Mouse (Mus musculus): ENCODE results near the gene Pdhb.
A peak's percentile ranks its signal among the peaks of the same experiment; 100 is the strongest.
"Not testable (repeated sequence)": the region's sequence is repeated elsewhere in the genome, so short reads cannot be mapped to it uniquely, and the experiment has no call there.

Pdhb gene

DNA sequence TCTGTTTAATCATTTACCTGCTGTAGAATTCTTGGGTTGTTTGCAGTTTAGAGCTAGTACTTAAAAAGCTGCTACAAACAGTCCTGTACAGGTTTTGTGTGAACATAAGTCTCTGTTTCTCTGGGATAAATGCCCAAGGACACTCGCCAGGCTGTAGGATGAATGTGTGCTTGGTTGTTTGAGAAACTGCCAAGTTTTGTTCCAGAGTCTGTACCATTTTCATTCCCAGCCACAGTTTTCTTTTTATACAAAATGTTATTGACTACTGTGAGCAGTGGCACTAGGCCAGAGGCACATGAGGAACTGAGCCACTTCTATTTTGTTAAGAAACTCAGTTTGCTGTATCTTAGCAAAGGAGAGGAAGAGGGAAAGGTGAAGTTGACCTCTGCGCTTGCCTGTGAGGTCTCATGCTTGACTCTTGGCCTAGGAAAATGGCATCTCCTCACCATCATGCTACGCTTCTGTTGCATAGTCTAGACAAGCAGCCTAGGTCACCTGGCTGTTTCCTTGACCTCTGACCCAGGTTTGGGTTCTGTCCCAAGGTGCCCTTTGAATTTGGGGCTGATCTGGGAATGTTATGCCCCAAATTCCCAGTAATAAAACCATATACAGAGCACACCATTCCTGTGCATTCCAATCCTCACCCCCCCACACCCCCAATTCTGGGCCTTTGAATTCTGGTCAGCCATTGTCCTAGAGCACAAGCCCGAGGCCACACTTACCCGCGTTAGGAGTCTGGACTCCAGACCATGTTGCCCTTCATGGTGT, 13.6 kb upstream of the Pdhb start:
- DNase-seq = peak; percentile 64

- peak; percentile 50 for DNase-seq
These were observed 10.5 kb upstream of the Pdhb start for GRCm38 (mm10) chr14:8183330-8183729.

GRCm38 (mm10) chr14:8180371-8181035, 7.7 kb upstream of the Pdhb start:
- peak; percentile 63 for DNase-seq

DNA sequence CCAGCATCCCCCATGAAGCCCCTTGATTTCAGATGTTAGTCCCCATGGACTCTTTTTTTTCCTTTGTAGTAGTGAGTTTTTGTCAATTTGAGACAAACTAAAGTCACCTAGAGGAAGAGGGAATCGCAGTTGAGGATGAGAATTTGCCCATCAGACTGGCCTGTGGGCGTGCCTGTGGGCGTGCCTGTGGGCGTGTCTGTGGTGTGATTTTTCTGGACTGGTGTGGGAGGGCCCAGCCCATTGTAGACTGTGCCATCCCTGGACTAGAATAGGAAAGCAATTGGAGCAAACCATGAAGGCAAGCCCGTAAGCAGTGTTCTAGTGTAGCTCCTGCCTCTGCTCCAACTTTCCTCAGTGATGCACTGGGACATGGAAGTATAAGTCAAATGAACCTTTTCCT, 3.4 kb upstream of the Pdhb start:
- DNase-seq = no peak

- DNase-seq = no peak
These were observed 1.8 kb upstream of the Pdhb start for GRCm38 (mm10) chr14:8174634-8175033.

DNA sequence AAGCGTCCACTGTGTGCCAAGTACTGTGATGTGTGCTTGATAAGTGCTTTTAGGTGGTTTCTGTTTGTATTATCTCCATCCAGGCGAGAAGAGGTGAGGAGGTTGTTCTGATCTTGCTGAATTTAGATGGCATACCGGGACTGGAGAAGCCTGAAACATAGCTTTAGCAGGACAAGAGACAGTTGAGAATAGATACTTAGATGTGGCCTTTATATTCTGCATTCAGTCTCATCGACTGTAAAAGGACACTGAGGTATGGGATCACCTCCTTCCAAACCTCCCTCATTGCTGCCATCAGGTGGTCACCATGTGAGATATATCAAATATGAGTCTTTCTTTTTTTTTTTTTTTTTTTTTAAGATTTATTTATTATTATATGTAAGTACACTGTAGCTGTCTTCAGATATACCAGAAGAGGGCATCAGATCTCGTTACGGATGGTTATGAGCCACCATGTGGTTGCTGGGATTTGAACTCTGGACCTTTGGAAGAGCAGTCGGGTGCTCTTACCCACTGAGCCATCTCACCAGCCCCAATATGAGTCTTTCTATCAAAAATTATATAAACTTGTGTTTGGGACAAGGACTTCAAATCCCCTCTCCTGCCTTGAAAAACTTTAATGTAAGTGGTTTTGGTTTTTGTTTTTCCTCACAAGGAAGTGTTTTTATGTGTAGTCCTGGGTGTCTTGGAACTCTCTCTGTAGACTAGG, 871 bp upstream of the Pdhb start:
- not testable (repeated sequence) for DNase-seq

DNA sequence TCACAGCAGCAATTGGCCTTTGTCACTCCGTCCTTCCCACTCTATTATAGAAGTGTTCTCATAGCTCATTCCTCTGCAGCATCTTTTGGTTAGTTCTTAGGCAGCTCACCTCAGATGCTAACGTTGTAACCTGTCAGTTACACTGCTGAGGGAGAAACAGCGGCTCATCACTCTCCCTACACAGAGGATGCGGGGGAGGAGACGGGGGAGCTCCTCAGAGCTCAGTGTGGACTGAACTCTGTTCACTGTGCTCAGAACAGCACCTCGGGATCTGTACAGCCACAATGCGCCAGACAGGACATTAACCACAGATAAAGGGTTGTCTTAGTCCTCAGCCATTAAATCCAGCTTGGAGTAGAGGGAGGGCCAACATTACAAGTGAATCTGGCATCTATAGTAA, 8.4 kb downstream of the Pdhb start:
- DNase-seq = peak; percentile 78

DNA sequence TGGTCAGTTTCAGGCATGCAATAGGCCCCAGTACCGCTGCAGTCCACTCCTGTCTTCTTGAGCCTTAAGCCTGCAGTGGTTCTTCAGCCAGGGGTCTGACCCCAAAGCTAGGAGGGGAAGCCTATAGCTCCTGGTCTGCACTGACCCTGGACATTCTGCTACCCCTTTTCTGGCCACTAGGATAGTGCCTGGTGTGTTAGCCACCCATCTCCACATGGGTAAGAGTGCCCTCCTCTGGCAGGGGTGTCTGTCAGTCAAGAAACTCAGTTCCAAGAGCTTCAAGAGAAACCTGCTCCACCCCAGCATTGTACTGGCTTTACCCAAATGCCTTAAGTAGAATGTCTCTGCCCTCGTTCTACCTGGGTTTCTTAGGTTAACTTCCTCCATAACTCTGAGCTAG, 11.0 kb downstream of the Pdhb start:
- peak; percentile 90 for DNase-seq

DNA sequence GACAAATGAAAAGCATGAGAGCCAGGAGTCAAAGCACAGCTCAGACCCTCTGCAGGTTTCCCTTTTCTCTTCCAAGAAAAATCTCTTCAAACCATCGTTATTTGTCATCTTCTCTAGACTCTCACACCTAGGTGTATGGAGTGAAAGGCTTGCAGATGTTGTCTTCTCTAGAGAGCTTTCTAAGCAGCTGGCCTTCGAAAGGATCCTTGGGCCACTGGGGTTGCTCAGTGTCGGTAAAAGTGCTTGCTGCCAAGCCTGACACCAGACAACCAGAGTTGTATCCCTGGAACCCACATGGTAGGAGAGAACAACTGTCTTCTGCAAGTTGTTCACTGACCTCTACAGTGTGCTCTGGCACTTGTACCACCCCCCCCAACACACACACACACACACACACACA, 13.7 kb downstream of the Pdhb start:
- no peak for DNase-seq

- no peak for DNase-seq
These were observed 14.1 kb downstream of the Pdhb start for GRCm38 (mm10) chr14:8158721-8159120.

DNA sequence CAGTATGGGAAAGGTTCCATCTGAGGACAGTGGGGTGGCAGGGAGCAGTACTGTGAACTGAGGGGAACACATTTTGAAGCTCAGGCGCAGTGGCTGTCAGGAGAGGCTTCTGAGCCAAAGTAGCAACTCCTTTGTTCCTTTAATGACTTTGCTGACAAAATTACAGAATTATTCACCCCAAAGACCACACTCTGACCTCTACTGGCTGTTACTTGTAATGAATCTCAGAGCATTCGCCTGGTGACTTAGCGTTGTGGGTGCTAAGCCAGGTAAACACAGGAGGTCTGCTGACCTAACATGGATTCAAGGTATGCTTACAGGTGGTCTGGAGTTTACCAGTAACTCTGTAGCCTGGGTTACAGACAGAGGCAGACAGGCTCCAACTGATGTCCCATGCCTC, 15.9 kb downstream of the Pdhb start:
- DNase-seq = no peak

GRCm38 (mm10) chr14:8154072-8154471, 18.8 kb downstream of the Pdhb start:
- peak; percentile 70 for DNase-seq

- DNase-seq = no peak
These were observed 21.1 kb downstream of the Pdhb start for GRCm38 (mm10) chr14:8151757-8152156.

GRCm38 (mm10) chr14:8148842-8149241, 24.0 kb downstream of the Pdhb start:
- DNase-seq = no peak

DNA sequence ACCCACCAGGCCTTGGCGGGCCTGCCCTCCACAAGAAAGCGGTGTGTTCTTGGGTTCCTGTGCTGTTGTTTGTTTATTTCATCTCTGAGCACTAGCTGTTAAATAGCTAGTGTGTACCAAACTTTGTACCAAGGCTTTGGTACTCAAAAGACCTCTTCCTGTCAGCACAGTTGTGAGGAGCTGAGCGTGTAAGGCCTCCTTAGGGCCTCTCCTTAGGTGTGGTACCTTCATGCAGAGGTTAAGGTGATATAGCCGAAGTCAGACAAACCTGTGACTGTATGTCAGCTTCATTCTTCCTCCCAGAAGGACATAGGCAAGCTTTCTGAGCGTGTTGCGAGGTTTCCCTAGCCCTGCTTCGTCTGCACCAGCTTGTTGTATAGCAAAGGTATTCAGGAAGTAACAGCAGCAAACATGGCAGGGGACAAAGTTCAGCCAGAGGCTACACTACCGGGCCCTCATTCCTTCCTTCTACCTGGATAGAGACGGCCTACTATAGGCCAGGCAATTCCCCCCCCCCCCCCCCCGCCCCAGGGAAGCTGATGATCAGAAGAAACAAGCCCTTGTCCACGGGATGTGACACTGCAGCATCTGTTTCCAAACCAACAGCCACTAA, 26.1 kb downstream of the Pdhb start:
- no peak for DNase-seq

- DNase-seq = no peak
These were observed 26.9 kb downstream of the Pdhb start for GRCm38 (mm10) chr14:8145594-8146558.

DNA sequence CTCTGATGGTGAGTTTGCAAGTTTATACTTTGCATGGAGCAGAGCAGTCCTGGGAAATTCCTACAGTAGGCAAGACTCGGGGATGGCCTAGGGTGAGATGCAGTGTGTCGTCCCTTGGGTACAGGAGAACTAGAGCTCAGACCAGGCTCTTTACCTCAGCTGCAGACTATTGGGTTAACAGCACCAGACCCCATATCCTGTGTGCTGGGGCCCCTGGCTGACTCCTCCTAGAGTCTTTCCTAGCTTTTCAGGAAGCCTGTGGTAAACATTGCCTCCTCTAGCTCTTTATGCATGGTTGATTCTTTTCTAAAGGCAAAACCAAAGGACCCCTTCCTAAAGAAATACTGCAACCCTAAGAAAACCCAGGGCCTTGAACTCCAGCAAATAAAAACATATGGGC, 31.7 kb downstream of the Pdhb start:
- no peak for DNase-seq

DNA sequence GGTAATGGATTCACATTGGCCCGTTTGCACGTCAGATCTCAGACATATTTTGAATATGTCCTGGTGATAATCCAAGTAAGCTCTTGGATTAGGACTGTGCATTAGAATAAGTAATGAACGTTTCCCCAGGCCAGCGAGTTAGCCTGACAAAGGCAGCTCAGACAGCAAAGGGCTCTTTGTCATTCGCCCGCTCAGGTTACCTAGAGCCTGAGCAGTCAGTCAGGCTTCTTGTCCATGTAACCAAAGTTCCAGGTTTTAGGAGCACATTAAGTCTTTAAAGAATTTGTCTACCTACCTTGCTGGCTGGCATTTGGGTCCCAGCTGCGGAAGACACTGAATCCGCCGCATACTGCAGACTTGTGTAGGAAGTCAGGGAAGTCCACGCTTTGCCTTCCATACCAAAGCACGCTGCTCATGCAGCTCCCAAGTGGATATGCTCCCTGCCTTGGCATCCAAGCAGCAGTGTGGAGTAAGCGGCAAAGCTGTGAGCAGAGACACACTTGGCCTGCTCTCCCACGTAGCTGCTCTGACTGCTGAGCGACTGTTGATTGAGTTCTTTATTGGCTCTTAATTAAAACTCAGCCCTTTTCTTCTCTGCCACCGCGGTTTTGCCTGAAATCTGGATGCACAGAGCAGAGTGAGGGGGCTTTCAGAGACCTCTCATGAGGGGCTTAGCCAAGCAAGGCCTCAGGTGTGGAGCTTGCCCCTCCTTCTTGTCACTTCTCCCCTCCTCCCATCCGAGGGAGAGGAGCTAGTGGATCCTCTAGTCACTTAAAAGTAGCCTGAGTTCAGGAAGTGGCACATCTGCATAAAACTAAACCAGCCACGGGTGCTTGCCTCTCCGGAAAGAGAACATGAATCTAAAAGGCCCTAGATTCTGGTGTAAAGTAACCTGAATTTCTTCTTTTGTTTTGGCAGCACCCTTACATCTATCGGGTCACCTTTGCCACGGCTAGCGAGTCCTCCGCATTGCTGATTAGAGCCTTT, 32.8 kb downstream of the Pdhb start:
- no peak for DNase-seq

DNA sequence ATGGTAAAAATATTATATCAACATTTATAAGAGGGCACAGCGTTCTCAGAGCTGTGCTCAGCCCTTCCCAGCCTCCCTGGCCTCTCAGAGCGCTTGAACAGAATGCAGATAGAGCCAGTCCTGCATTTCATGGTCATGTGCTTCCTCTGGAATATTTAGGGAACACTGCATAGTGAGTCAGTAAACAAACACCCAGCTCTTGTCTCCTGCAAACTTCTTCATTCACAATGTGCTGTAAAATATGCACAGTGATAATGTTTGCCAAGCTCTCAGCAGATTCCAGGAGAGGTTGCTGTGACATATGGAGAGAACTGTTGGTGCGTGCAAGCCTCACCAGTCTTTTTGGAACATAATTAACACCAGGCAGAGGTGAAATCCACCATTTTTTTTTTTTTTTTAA, 37.7 kb downstream of the Pdhb start:
- DNase-seq = peak; percentile 93

DNA sequence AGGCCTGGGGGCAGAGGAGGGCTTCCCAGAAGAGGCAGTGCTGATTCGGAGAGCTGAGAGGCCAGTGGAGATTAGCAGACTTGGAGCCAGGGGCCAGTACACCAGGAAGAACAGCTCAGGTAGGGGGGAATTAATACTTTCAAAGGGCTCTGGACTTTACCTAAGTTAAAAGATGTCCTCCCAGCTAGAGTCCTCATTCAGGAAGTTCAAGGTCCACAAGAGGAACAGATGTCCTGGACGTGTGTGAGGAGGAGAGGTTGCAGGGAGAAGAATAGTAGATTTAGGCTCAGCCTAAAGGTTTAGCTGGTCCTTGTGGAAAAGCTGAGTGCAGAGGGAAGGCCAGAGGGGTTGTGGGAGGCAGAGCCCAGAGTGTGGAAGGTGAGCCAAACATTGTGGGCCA, 38.6 kb downstream of the Pdhb start:
- DNase-seq = no peak

DNA sequence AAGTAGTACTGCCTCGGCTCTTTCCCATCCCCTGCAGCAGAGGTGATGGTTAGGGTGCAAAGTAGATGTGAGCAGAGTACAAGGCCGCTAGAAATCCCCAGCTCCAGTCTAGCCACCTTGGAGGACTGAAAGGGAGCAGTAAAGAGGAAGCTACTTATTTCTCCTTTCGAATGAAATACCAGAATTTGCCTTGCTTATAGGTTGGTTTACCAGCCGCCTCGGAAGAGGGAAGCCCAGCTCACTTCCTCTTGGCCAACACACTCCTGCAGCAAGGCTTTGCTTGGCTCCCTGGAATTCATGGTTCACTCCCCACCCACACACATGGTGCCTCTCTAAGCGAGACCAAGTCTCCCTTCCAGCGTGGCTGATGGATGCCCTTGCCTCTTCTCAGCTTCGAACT, 40.0 kb downstream of the Pdhb start:
- peak; percentile 89 for DNase-seq

Measured in heart, adult 11 months (tissue).